Mouse (Mus musculus) thymus, postnatal 4 days (tissue): ENCODE results near the gene Slc16a12.
"Not testable (repeated sequence)": the region's sequence is repeated elsewhere in the genome, so short reads cannot be mapped to it uniquely, and the experiment has no call there.

Source experiments
- DNase-seq: peaks from one replicate; pipeline ENCODE4 v3.0.0; 2021

Slc16a12 gene

DNA sequence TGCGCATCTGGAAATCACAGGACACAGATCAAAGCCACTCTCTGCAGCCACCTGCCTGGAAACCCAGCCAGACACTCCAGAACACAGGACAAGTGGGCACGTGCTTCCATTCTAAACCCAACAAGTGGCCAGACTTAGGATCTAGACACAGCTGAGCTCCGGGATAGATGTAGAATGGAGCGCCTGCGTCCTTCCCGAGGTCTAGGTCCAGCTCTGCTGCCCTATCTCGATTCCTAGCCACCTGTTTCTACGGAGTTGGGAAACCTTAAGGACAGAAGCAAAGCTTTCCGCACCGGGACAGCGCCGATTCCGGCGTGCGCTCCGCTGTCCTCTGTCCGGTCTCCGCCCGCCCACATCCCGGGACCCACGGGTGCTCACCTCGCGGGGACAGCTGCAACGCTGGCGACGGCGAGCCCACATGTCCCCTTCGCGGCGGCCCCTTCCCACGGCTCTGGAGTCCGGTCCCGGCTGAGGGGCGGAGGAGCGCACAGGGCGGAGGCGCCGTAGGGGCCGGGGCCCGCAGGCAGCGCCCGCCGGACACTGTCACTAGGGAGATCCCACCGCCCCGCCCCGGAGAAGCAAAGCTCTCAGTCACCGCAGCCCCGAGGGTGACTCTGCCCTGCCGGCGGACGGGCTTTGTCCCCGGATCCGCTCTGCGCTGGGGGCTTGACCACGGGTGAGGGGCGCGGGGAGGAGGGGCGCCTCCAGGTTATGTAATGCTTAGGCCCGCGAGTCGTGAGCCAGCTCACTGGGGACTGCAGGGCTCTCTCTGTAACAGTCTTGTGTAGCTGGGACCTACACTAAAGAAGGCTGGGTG lies at the start of gene Slc16a12:
Gene Slc16a12 (minus strand): TSS at position 602 of the 817 bp plus-strand sequence.
- DNase-seq, result peak; percentile 19

DNA sequence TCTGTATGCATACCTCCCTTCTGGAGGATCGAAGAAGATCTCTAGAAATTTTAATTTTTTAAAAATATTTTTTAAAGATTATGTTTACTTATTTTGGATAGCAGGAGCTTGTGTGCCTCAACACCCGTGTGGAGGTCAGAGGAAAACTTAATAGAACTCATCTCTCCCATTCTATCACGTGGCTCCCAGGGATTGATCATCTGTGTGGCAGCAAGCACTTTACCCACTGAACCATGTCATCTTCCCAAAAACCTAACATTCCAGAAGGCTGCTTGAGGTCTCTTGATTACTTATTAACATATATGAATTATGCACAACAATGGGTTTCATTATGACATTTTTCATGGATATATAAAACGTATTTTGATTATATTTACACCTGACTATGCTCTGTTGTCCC lies 49.3 kb upstream of the Slc16a12 start:
- DNase-seq, result no peak

- DNase-seq, result no peak
Observed at GRCm38 (mm10) chr19:34782491-34782890, 35.4 kb upstream of the Slc16a12 start.

DNA sequence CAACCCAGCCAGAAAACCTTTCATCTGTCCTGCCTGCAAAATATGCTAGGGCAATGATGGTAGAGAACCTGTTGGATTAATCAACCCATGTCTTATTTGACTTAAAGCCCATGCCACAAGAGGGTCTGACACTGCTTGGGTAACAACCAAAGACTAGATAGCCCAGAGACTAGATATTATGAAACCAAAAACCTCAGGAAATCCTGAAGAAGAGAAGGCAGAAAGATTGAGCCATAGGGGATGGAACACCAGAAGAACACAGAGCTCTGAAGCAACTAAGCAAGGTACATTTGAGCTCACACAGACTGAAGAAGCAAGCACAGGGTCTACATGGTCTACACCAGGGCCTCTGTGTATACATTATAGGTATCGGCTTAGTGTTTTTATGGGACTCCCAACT lies 31.9 kb upstream of the Slc16a12 start:
- no peak for DNase-seq

DNA sequence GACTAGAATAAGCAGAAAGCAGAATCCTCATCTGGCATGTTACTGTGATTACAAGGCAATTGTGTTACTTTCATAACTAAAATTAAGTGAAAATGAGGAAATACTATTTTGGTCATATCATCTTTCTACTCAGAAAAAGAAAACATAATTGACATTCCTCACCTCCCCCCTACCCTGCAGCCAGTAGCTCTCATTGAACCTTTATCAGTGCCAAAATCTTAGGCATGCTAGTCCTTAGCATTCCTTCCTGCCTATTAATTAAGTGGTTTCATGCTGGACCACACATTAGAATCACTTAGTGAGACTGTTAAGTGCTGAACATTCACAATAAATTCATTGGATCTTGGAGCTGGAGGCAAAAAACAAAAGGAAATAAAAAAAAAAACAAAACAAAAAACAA lies 31.0 kb upstream of the Slc16a12 start:
- DNase-seq, result no peak

- peak; percentile 35 for DNase-seq
Observed at GRCm38 (mm10) chr19:34772775-34773174, 25.7 kb upstream of the Slc16a12 start.

GRCm38 (mm10) chr19:34770764-34771163 lies 23.7 kb upstream of the Slc16a12 start:
- no peak for DNase-seq

- DNase-seq, result no peak
Observed at GRCm38 (mm10) chr19:34758754-34759153, 11.7 kb upstream of the Slc16a12 start.

DNA sequence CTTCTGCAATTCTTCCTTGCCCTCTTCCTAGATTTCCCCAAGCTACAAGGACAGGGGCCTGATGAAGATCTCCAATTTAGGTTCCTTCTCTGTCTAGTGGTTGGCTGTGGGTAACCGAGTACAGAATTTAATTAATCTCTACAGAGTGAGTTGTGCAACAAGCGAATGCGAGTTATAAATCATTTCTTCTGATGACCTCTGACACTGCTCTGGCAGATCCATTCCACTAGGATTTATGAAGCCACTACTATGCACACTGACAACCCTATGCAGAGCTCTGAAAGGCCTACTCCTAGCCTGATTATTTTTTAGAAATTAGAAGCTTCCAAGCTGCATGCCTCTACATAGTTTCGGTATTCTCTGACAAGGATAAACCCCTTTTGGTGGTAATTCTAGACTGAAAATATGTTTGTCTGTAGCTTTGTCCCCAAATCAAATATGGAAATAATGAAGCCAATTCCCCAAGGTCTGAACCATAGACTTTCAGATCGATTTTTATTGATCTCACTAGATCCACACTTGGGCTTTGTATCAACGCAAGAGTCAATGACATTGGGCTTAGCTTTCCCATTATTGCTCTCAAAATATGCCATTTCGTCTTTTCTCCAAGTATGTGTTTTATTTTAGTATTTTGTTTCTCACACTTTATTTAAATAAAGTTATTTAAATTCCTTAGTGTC lies 9.6 kb upstream of the Slc16a12 start:
- DNase-seq, result no peak

- DNase-seq, result no peak
Observed at GRCm38 (mm10) chr19:34755680-34756079, 8.6 kb upstream of the Slc16a12 start.

GRCm38 (mm10) chr19:34753243-34753642 lies 6.2 kb upstream of the Slc16a12 start:
- DNase-seq, result no peak

- no peak for DNase-seq
Observed at GRCm38 (mm10) chr19:34752391-34753092, 5.5 kb upstream of the Slc16a12 start.

DNA sequence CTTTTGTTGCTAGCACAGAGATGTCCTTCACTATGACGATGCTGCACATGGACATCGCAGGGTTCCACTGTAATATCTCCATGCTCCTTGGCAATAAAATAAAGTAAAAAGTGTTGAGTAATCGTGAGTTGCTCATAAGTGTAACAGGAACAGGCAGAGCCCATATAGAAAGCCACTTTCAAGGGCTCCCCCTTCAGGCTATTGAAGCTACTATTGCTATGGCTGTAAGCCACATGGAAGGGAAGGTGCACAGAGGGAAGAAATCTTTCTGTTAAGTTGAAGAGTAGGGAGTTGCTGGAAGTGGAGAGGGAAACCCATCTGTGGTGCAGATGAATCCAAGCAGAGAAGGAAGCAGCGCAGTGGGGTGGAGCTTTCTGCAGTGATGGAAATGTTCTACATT lies 4.1 kb upstream of the Slc16a12 start:
- DNase-seq, result no peak

DNA sequence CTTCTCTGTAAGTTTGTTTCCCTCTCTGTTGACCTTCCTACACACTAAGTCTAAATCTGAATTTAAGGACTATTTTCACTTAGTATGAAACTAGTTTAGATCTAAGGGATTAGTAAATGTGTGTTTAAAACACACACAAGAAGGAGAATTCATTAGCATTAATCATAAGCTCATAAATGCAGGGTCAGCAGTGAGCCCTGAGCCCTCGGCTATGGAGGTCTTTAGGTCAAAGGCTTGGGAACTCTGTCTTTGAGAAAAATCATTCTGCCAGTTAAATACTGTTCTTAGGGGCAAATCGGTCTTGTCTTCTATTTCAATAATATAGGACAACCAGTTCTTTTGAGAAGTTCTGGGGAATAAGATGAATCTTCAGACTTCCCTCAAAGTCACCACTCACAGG lies 1.9 kb upstream of the Slc16a12 start:
- no peak for DNase-seq

DNA sequence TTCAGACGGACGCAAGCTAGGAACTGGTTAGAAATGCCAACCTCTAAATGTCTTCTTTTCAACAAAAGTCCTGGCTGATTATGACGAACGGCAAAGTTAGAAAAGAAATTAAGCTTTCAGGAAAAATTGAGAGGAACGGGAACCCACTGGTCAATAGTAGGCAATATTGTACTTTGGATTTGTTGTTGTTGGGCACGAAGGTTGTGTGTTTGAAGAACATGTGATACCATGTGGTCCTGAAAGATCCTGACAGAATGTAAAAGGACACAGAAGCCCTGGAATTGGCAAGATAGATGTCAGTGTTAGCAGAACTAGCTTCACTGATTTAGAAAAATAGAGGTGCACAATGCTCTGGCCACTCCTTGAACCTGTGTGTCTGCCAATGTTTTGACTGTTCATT lies 880 bp upstream of the Slc16a12 start:
- DNase-seq, result not testable (repeated sequence)

- DNase-seq, result no peak
Observed at GRCm38 (mm10) chr19:34746201-34746600, 888 bp downstream of the Slc16a12 start.

DNA sequence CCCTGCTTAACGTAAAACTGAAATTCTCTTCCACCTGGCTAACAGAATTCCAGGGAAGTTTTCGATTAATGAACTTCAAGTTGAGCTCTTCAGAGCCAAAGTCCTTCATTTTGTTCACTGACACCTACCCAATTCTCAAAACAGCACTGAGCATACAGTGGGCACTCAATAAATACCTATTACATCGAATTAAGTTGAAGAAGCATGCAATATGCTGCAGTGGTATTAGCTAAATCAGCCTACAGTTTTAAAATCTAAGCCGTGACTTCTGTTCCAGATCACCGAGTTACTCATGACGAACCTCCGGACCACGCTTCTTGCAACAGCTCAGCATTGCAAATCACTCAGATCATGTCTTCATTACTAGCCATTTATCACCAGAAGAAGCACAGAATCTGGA lies 2.1 kb downstream of the Slc16a12 start:
- no peak for DNase-seq

DNA sequence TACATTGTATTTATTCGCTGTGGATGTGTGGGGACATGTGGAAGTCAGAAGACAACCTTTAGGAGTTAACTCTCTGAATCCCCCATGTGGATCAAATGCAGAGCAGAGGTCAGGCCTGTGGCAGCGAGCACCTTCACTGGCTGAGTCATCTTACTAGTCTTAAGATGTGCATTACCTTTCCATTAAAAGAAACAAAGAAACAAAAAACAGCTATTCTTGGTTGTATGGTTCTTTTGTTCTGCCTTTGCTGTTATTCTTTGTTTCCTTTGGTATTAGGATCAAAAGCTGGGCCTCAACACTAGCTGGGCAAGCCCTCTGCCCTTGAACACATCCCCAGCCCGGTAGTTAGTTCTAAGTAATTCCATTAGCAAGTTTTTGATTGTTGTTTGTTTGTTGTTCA lies 9.2 kb downstream of the Slc16a12 start:
- DNase-seq, result no peak

GRCm38 (mm10) chr19:34735900-34736299 lies 11.2 kb downstream of the Slc16a12 start:
- no peak for DNase-seq

GRCm38 (mm10) chr19:34733020-34733419 lies 14.1 kb downstream of the Slc16a12 start:
- no peak for DNase-seq

DNA sequence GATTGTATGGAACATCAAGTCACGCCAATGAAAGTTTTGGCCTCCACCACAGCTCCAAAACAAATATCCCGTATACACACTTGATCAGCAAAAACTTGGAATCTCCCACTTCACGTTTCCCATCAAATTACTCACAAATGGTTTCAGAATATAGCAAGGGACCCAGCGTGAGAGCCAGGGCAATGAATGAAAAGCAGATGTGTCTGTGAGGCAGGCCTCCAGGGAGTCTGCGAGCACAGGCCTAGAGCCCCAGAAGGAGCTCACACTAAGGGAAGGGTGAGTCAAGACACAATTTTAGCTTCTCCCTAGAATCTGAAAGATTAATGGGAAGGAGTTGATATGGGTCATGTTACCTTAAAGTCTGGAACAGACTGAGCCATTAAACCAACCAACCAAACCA lies 15.7 kb downstream of the Slc16a12 start:
- no peak for DNase-seq

- no peak for DNase-seq
Observed at GRCm38 (mm10) chr19:34730584-34730983, 16.5 kb downstream of the Slc16a12 start.

DNA sequence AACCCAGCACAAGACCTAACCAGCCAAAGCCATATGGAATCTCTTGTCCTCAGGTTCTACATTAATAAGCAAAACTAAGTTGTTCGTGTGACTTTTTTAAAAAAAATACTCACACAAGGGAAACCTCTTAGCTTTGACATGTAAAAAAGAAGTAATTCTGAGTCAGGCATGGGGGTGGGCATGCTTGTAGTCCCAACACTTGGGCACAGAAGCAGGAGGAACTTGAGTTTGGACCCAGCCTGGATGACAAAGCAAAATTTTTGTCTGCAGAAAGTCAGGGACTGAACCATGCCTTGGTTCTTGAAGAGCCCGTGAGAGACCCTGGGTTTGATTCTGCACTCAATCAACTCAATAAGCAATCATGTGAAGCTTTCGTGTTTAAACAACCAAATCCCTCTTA lies 17.6 kb downstream of the Slc16a12 start:
- DNase-seq, result no peak
